Mouse (Mus musculus): ENCODE measurements around the gene Cap1.

The Cap1 gene

DNA sequence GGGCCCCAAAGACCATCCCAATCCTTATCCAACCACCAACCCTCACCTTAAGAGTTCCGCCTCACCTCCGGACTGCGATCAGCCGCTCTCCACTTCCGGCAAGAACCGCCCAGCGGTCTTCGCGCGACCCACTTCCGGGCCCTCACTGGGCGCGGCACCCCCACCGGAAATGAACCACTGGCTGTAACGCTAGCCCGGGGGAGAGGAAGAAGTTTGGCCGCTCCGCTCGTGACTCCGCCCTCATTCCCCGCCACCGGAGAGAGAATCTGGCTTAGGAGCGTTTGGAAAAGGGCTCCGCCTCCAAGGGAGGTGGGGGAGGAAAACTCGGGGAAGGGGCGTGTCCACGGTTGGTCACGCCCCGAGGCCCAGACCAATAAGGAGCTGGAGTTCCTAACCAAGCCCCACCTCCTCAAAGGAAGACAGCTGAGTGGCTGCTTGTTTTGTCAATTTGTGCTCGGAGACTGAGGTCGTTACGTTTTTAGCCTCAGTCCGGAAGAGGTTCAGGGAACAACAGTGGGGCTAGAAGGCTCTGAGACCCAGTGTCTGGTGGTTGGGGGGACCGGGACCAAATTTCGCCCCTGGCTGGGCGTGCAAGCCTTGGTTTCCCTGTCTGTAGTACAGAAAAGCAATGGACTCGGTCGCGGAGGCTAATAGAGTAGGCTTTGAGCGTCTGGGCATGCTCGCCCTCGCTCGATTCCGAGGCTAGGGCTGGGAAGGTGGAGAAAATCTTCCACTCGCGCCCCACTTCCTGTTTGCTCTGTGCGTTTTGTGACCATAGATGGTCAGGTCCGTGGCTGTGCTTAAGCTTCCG, at the start of gene Cap1:
TSS of gene Cap1 (minus strand) at position 289 of the 811 bp plus-strand sequence.
- peak; percentile 95 for DNase-seq

DNA sequence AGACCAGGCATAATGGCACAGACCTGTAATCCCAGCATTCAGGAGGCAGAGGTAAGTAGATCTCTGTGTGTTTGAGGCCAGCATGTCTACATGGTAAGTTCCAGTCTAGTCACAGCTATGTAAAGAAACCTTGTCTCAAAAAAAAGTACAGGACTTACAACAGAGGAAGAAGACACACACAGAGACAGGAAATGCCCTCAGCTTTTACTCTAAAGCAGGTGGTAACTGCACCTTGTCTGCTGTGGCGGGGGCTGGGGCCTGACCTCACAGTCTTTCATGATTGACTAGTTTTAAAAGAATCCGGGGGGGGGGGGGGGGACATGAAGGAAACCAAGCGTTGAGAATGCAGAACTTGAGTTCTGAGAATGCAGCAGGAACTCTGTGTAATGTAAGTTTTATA, 48.0 kb upstream of the Cap1 start:
- DNase-seq, result peak; percentile 79

DNA sequence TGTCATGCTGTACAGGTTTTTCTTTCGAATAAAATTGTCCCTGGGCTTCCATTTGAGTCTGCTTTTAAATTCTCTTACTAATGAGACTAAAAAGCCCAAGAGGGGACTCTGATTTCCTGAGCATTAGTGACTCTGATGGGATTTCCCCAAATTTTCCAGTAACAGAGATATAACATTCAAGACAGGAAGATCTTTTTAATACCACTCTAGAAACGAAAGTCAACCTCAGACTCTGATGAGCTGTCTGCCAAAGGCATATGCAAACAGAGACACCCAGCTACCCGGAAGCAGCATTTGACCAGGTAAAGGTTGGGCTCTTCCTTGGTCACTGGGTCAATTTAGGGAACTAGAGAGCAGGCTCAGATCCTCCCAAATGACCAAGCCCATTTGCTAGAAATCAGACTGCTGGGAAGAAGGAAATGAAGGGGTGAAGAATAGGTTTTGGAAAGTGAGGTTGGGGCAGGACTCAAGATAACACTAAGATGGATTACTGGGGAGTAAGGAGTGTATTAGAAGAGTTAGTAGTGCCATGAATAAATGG, 47.3 kb upstream of the Cap1 start:
- DNase-seq, result peak; percentile 41

DNA sequence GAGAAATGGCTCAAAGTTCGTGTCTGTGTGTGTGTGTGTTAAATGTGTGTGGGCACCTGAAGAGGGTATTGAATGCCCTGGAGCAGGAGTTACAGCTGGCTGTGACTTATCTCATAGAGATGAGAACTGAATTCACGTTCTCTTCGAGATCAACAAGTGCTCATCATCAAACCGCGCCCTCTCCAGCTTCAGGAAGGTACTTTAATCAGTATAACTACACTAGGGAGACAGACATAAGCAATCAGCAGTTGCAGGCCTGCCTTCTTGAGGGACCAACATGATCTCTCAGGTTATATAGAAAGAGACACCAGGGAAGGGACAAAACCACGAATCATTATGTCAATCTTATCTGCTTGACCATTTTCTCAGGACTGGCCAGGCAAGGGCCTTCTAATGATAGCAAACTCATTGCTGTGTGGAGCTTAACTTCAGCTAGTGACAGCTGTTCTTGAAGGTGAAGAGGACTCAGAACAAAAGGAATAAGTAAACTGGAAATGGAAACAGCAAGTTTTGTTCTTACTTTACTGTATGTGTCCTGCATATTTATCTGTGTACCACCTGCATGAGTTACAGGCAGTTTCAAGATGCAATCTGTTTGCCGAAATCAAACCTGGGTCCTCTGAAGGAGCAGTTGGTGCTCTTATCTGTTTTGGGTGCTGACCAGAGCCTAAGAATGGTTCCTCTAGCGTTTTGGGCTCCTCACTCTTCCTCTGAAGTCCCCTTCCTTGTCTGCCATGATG, 46.6 kb upstream of the Cap1 start:
- DNase-seq, result peak; percentile 27

DNA sequence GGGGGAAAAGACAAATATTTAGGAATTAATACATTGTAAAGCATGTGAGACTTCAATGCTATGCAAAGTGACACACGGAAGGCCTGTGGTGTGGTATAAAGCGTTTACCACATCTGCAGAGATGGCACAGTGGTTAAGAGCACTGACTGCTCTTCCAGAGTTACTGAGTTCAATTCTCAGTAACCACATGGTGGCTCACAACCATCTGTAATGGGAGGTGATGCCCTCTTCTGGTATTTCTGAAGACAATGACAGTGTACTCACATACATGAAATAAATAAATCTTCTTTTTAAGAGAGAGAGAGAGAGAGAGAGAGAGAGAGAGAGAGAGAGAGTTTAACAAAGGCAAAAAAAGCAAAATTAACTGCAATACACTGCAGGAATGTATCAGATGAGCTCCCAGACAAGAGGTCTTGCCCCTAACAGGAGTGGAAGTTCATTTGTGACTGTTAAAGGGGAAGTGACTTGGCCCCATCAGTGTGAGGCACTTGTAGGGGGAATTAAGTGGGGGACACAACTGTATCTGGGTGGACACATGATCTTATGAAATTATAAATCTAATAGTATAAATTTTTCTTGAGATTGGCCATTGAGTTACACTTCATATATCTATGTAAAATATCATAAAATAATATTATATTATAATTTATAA, 45.2 kb upstream of the Cap1 start:
- DNase-seq, result no peak

DNA sequence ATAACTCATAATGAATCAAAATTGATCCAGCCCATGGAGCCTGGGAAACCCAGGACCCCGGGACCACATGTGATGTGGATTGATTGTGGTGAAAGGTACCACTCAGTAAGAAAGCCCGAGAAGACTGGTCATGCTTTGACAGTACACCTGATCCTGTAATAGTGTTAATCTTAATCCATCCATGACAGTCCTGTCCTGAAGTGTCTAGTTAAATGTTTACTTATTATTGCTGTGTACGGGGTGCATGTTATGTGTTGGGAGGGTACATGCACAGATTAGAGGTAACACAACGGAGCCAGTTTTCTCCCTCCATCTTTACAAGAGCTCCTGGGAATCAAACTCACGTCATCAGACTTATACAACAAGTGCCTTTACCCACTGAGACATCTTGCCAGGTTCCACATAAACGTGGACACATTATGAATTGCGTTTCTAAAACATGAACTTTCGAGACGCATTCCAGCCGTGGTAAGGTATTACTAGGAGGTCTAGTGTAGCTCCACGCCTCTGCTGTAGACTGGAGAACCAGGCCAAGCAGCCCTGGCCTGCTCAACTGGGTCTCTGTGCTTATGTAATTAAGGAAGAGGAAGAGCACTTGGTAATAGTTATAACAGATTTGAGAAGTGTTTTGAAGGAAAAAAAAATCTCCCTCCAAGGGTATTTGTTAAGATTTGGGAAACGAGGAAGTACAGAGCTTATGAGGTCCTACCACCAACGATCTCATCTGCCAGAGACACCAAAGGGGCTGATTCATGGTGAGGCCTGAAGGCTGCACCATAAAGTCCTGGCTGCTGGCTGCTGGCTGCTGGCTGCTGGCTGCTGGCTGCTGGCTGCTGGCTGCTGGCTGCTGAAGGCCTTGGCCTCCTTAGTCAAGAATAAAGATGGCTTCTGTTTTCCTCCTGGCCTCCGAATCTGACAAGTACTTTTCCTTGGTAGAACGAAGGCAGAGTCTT, 37.8 kb upstream of the Cap1 start:
- DNase-seq, result no peak

DNA sequence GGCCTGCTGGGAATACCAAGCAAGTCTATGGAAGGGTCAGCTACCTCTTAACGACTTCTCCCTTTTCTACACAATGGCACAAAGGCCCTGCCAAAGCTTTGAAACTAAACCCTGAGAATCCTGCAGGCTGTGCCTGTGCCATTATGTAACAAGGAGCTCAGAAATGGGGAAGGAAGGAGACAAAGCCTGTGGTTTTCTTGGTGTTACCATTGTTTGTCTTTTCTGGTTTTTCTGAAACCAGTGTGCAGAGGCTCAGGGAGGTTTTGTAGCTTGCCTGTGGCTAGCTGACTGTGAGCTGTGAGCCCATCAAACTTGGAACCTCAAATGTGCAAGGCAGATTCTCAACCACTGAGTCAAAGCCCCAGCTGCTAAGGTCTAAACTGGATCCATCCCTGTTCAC, 37.0 kb upstream of the Cap1 start:
- no peak for DNase-seq

DNA sequence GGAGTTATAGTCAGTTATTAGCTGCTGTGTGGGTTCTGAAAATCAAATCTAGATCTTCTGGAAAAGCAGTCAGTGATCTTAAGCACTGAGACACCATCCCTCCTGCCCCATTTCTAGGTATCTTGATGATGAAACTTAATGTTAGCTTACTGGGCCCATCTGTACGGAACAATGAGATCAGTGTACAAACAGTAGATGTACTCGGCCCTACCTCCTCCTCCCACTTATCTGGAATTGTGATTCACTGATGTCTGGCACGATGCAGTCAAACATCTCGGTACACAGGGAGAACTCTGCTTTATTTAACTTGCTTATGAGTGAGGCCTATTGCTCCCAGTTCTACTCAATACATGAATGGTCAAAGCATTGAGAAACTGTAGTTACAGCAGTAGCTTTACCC, 30.1 kb upstream of the Cap1 start:
- DNase-seq, result no peak

DNA sequence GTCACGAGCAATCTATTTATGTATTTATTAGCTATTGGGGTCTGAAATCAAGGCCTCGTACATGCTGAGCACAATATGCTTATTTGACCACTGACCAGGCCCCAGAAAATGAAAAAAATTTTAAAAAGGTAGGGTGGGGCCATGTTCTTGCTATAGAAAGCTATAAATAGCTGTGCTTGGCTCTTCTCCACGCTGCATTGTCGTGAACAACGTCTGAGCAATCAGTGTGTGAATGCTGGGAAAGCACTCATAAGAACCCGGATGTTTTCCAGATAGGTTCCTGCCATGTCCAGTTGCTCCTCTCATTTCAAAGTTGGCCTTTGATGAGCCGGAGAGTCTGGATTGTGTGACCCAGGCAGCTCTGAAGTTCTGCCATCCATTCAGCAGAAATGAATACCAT, 28.3 kb upstream of the Cap1 start:
- DNase-seq, result no peak

DNA sequence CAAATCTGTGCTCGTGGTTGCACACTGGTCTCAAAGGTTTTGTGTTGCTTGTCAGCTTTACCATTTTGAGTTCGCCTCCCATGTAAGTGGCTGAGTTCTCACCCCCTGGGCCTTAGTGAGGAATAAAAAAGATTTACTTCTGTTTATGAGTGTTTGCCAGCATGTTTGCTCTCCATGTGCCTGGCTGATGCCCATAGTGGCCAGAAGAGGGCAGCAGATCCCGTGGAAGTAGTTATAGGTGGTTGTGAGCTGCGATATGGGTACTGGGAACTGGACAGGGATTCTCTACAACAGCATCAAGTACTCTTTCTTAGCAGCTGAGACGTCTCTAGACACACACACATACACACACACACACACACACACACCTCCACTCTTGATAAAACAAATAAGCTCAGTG, 26.8 kb upstream of the Cap1 start:
- DNase-seq, result no peak

DNA sequence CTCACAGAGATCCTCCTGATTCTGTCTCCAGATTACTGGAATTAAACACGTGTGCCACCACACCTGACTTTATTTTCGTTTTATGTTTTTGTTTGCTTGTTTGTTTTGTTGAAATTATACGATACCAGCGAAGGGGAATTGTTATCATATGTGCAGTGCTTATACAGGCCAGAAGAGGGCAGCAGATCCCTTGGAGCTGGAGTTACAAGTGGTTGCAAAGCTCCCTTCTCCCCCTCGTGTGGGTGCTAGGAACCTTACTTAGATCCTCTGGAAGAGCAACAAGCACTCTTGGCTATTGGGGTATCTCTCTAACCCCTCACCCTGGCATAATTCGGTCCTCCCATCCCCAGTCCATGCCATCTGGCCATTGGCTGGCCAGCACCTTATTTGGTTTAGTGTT, 24.7 kb upstream of the Cap1 start:
- peak; percentile 43 for DNase-seq

DNA sequence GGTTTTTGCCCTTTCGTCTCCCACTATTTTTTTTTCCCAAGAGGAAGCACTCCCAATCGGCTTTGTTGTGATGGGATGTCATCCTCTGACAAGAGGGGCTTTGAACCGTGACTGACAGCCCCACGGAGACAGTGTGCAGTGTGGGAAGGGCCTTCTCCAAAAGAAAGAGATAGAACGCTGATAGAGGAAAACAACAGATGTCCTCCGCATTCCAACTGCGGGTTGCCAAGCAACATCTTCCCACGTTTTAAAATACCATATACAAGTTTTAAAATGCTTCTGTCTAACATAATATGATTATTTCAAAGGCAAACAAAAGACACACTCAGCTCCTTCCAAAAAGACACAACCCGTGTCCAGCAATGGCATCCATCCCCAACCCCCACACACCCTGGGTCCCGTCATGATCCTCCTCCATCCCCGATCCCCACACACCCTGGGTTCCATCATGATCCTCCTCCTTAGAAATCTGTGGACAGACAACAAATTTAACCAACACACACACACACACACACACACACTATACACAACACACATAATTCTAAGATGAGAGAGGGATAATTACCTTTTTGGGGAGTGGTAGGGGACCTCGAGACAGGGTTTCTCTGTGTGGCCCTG, 23.8 kb upstream of the Cap1 start:
- no peak for DNase-seq

DNA sequence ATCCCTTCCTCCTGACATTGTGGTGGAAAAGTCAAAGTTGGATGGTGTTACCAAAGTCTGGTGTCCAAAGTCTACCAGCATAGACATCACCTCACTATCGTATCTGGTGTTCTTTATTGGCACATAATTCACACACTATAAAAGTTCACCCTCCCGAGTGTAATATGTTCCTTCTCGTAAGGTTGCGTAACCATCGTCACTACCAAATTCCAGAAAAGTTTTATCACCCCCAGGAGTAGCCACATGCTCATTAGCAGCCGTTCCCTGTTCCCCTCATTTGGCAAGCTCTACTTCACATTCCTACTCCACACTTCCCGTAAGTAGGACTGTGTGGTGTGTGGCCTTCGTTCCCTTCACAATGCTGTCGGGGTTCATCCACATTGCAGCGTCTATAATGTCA, 19.5 kb upstream of the Cap1 start:
- no peak for DNase-seq

DNA sequence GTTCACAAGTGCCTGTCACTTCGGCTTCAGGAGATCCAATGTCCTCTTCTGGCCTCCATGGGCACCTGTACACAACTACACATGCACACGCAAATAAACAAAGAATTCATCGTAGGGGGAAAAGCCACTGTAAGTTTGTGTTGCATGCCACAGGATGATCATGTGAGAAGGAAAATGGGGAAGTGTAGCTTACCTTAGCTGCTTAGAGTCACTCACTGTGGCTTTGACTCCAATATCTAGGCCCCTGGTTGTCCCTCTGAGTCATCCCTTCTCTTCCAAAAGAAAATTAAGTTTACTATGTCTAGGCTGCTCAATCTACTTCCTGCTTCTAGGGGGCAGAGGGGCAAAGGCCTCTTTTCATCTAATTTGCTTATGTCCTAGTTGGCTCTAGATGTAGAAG, 17.9 kb upstream of the Cap1 start:
- no peak for DNase-seq

DNA sequence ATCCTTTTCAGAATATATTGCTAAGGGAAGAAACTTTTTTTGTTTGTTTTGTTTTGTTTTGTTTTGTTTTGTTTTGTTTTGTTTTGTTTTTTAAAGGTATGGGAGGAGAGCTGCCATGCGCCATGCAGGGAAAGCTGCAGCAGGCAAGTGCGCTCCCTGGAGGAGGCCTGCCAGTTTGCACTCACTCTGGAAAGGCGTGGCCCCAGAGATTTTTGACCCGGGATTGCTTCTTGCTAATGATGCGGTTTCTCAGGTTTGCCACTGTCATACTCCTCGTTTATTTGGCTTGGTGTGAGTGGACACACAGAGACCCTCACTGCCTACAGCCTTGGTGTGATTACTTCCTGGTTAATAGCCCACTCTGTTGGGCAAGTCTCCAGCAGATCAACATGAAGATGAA, 16.3 kb upstream of the Cap1 start:
- DNase-seq, result peak; percentile 23

DNA sequence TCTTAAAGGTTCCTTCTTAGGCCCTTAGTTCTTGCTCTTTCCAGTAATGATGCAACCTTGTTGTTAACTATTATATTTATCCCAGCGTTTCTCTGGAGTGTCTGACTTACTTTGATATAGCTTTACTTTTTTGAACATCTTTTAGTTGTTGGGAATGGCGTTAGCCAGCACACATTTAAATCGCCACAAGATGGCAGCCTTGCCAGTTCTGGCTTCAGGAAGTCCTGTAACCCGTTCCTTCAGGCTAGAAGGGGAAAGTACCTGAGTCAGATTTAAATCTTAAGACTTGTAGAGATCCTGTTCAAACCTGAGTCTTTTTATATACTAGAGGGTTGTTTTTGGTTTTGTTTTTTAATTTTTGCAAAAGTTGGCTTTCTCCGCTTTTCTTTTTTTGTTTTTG, 12.5 kb upstream of the Cap1 start:
- DNase-seq, result peak; percentile 72

DNA sequence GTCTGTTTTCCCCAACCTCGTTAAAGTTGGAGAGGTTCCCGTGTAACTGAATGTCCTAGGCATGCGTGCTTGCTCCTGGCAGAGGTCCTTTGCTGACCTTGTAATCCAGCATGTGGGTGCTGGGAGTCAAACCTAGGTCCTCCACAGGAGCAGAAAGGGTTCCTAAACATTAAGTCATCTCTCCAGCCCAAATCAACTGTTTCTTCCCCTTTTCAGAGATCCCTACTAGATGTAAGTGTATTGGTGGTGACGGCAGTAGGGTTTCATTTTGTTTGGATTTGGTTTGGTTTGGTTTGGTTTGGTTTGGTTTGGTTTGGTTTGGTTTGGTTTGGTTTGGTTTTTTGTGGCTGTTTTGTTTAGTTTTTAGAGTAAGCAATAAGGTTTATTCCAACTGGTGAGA, 11.9 kb upstream of the Cap1 start:
- no peak for DNase-seq

DNA sequence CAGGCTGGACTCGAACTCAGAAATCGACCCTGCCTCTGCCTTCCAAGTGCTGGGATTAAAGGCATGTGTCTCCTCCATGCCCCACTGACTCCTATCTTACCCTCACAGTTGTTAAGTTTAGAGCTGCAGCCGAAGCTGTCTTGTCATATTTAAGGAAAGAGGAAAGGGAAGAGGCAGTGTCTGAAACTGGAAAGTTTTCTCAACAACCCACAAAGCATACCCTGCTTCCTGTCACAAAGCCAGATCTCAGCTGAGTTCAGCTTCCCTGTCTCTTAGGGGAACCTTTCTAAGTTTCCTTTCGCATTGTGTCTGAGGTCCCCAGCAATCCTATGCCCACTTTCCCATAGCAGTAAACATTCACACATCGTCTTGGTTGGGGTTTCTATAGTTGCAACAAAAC, 6.3 kb upstream of the Cap1 start:
- no peak for DNase-seq

DNA sequence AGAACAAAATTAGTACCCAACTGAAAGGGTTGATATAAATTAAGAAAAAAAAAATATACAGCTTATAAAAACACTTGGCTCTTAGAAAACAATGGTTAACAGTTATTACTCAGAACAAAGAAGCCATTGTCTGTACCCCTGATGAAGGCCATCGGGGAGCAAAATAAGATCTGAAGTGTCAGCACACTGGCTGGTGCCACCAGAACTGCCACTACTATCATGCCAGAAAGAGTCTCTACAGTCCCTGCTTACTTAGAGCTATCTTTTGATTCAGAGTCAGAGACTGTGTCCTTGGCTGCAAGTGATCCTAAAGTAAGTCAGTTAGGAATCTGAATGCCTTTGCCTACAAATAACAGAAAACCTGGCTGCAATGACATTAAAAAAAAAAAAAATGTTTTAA, 5.7 kb upstream of the Cap1 start:
- no peak for DNase-seq

DNA sequence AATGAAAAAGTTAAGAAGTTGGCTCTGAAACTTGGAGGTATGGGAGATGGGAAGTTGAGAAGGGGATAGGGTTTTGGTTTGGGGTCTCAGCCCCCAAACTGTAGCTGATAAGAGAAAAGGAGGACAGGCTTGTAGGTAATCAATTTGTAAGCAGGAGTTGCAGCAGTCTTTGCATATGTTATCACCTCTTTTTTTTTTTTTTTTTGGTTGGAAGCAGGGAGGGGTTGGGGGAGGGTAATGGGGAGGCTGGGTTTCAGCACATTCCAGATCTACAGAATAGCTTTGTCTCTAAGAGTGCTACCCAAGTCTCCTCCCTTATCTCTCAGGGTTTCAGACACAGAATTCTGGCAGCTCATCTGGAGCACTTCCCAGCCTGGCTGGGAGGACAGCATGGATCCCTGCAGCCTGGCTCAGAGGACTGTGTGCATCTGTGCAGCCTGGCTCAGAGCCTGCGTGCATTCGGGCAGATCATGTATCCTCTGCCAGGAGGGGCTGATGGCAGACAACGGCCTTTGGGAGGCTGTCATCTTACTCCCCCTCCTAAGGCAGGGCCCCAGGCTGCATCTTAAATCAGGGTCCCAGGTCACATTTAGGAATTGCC, 5.1 kb upstream of the Cap1 start:
- no peak for DNase-seq

DNA sequence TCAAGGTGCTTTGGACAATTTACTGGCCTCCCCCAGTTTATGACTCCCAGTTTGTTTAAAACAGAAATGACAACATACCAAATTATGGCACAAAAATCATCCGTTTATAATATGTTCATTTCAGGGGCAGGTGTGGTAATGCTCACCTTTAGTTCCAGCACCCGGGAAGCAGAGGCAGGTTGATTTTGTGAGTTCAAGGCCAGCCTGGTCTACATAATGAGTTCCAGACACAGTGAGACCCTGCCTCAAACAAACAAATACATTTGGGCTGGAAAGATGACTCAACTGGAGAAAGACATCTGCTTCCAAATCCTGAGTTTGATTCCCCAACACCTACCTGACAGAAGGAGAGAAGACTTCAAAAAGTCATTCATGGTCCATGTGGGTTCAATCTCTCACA, 1.5 kb upstream of the Cap1 start:
- no peak for DNase-seq

Data from thymus, postnatal 25 days (tissue).